Mouse (Mus musculus): Measurements from ENCODE around the gene Serpina3g. TPM values are rescaled to one million over a fixed set of nuclear protein-coding genes. Genes with fewer than 3 reads are reported as not detected.

Gene Serpina3g
- polyA plus RNA-seq, 1 experiment from 2014 or later, result 0.80 TPM

DNA sequence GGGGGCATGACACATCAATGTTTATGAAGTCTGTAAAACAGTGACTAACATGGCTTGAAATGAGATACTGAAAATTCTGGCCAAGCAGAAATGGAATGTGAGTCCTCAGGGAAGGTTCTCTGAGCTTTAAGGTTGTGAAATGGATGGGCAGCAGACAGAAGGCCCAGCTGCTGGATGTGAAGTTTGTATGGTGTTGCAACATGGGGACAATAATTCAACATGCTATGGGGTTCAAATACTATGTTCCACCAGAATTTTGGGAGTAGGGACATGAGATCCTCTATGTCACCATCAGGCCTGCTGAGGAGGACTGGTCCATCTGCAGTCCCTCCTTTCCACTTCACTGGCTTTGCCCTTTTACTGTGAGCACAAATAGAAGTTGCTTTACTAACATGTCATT, 7.3 kb downstream of the Serpina3g start:
- no peak overlapping the region for H3K9ac ChIP-seq
- no peak for ATAC-seq (replicated peaks)
- H3K4me1 ChIP-seq, result peaks cover 12% of the 10 kb centered on the region
- H3K4me2 ChIP-seq, result no peak overlapping the region
- no peak overlapping the region for H3K27ac ChIP-seq
- no peak overlapping the region for H3K4me3 ChIP-seq
- no peaks in the 10 kb centered on the region for H3K36me3 ChIP-seq (replicated peaks)
- H3K9me3 ChIP-seq, result no peaks in the 10 kb centered on the region
- H3K27me3 ChIP-seq (replicated peaks), result no peaks in the 10 kb centered on the region

DNA sequence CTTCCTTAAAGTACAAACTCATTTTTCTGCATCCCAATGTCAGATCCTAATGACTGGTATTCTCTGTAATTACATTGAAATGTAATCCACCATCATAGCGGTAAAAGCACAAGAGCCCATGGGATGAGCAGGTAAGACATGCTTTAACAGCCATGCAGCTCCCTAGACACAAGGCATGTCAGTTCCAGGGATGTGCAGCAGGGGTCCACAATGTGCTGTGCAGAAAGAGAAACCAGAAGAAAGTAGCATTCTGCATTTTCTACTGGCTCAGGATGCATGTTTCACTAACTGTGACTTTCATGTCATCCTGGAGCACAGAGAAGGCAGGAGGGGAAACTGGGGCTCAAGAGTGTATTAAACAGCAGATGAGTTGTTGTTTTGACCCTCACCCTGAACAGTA, 9.0 kb downstream of the Serpina3g start:
- Histone ChIP-seq H3K36me3 (replicated peaks) (no peaks in the 10 kb centered on the region), H3K4me2 (no peak overlapping the region), H3K9me3 (no peaks in the 10 kb centered on the region), H3K27ac (no peak overlapping the region), H3K9ac (no peak overlapping the region), H3K27me3 (replicated peaks) (no peaks in the 10 kb centered on the region), H3K4me1 (peaks cover 12% of the 10 kb centered on the region), H3K4me3 (no peak overlapping the region)
- 0 out of 2 replicates have a peak, but pooled peaks have one; percentile 48 for ATAC-seq (replicated peaks)
- 66% methylated on average over 1 of the region's 1 CpGs for WGBS

DNA sequence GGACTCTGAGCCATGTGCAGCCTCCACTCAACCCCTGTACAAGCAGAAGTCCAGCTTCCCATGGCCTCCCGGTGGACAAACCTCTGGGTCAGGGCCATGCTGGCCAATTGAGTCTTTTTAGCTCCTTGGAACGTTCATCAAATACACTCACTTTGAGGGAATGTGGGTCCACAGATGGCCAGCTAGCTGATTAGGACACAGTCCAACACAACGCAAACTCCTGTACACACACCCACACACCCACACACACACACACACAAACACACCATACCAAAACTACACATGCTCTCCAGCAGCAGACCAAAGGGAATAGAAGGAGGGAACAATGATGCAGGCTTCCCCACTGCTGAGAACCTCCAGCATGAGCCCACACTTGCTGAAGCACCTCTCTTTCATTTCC, 9.6 kb downstream of the Serpina3g start:
- H3K9me3 ChIP-seq, result no peaks in the 10 kb centered on the region
- H3K9ac ChIP-seq, result no peak overlapping the region
- H3K4me1 ChIP-seq, result peaks cover 12% of the 10 kb centered on the region
- no peak overlapping the region for H3K27ac ChIP-seq
- H3K4me2 ChIP-seq, result no peak overlapping the region
- 86% methylated on average over 3 of the region's 3 CpGs for WGBS
- no peaks in the 10 kb centered on the region for H3K27me3 ChIP-seq (replicated peaks)
- H3K4me3 ChIP-seq, result no peak overlapping the region
- no peaks in the 10 kb centered on the region for H3K36me3 ChIP-seq (replicated peaks)
- ATAC-seq (replicated peaks), result no peak

DNA sequence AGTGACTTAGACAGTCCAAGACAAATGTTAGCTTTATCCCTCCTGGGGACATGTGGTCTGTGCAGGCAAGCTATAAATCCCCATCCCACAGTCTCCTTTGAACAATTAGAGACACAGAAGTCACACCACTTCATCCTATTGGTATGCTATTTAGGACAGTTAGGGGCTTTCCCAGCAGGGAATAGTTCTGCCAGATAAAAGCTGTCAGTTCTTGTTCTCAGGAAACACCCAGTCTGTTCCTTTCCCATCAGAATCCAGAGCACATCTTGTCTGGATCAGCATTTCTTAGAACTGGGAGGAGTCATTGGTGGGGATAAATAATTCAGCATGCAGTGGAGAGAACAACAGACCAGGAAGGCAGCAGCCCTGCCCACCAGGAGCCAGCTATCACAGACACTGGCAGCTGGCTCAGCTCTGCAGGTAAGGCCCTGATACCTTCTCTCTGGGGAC, 11.5 kb downstream of the Serpina3g start:
- Histone ChIP-seq H3K9me3 (no peaks in the 10 kb centered on the region), H3K4me3 (no peak overlapping the region), H3K27me3 (replicated peaks) (no peaks in the 10 kb centered on the region), H3K4me2 (no peak overlapping the region), H3K9ac (no peak overlapping the region), H3K36me3 (replicated peaks) (no peaks in the 10 kb centered on the region), H3K4me1 (peaks cover 12% of the 10 kb centered on the region), H3K27ac (peak overlapping the region; percentile 29)
- ATAC-seq (replicated peaks), result peak; percentile 83

DNA sequence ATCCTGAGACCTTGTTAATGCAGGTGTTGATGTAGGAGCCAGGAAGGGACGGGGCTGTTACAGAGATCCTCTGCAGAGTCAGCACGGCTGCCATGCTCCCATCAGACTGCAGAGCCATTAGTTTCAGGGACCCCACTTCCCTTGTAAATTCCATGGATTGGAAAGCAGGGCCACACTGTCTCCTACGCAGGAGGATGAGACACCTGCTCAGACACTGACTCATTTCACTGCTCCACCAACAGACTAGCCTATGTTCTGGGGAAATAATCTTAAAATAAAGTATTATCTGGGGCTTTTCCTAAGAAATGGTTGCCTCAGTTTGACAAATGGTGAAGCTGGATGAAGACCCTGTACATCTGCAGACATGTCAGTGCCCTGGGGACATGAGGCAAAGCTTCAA, 12.2 kb downstream of the Serpina3g start:
- WGBS, result 72% methylated on average over 3 of the region's 3 CpGs
- Histone ChIP-seq H3K4me1 (peaks cover 12% of the 10 kb centered on the region), H3K4me3 (no peak overlapping the region), H3K9ac (no peak overlapping the region), H3K9me3 (no peaks in the 10 kb centered on the region), H3K27ac (peak overlapping the region; percentile 12; the same call in 1 of the 2 replicates), H3K4me2 (no peak overlapping the region), H3K27me3 (replicated peaks) (no peaks in the 10 kb centered on the region), H3K36me3 (replicated peaks) (no peaks in the 10 kb centered on the region)
- ATAC-seq (replicated peaks), result peak; percentile 31; the same call in 1 of the 2 replicates

DNA sequence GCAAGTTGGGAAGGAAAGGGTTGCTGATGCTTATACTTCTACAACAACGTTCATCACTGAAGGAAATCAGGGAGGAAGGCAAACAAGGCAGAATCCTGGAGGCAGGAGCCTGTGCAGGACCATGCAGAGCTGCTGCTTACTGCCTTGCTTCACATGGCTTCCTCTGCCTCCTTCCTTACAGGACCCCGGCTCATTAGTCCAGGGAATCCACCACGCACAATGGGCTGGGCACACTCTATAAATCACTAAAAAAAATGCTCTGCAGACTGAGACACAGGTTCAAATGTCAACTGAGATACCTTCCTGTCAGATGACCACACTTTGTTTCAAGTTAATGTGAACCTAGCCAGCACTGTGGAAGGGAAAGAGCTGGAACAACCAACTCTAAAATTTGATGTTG, 25.0 kb downstream of the Serpina3g start:
- Histone ChIP-seq H3K4me3 (no peak overlapping the region), H3K27me3 (replicated peaks) (no peaks in the 10 kb centered on the region), H3K4me1 (no peaks in the 10 kb centered on the region), H3K27ac (no peak overlapping the region), H3K36me3 (replicated peaks) (no peaks in the 10 kb centered on the region), H3K4me2 (no peak overlapping the region), H3K9me3 (no peaks in the 10 kb centered on the region), H3K9ac (no peak overlapping the region)
- no peak for ATAC-seq (replicated peaks)
- WGBS, result 73% methylated on average over 3 of the region's 3 CpGs

DNA sequence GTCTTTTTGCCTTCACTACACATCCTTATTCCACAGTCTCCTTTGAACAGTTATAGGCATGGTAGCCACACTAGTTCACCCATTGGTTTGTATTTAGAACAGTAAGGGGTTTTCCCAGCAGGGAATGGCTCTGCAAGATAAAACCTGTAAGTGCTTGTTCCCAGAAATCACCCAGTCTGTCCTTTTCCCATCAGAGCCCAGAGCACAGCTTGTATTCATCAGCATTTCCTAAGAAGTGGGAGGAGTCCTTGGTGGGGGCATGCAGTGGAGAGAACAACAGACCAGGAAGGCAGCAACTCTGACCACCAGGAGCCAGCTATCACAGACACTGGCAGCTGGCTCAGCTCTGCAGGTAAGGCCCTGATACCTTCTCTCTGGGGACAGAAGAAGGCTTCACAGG, 26.8 kb downstream of the Serpina3g start, which contains the start of gene Serpina3i:
TSS of gene Serpina3i (plus strand) at position 260 of the 400 bp plus-strand sequence.
- Histone ChIP-seq H3K4me3 (no peak within 1 kb of the TSS), H3K27me3 (replicated peaks) (no peaks in the 10 kb centered on the region), H3K27ac (no peak within 1 kb of the TSS), H3K9me3 (no peaks in the 10 kb centered on the region), H3K4me2 (no peak within 1 kb of the TSS), H3K9ac (no peak within 1 kb of the TSS), H3K4me1 (no peaks in the 10 kb centered on the region), H3K36me3 (replicated peaks) (no peaks in the 10 kb centered on the region)
- ATAC-seq (replicated peaks), result no peak

DNA sequence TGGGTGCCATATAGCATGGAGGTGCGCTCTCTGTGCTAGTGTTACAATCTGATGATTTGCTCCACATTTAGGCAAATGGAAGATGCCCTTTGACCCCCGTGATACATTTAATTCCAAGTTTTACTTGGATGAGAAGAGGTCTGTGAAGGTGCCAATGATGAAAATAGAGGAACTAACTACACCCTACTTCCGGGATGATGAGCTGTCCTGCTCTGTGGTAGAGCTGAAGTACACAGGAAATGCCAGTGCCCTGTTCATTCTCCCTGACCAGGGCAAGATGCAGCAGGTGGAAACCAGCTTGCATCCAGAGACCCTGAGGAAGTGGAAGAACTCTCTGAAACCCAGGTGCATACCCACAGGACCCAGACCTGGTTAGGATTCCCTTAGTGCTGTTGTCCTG, 30.3 kb downstream of the Serpina3g start:
- WGBS, result 82% methylated on average over 3 of the region's 3 CpGs

DNA sequence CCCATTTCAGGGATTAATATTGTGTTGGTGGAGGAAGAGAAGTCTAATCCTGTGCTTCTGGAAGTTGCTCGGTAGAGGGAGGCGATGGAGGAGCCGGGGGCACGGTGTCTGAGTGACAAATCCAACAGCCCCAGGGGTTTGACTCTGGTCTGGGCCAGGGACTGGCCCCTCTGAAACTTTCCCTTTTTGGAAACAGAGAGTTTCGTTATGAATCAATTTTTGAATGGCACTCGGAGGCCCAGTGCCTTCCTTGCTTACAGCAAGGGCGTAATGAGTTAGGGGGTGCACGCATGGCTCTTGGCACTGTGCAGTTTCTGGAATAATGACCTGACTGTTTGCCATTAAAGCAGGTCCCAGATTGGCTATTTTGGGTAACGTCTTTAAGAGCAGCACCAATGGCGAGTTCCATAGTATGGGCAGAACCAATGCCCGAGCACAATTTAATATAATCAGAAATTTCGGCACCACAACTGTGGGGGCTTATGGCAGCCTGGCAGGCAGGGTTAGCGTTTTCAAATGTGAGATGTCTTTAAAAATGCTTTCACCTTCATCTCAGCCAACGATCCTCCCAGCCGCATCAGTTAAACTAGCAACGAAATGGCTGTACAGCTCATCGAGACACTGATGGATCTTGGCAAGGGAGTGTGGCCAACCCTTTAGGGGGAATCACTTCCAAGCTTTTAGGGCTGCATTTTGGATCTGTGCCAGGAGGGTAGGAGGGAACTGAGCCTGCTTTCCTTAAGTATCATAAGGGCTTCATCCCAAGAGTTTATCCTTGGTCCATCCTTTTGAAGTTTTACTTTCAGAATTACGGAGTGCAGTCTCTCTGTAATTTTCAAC, 42.4 kb downstream of the Serpina3g start:
- ATAC-seq (replicated peaks), result peak; percentile 48; the same call in 1 of the 2 replicates
- H3K27me3 ChIP-seq (replicated peaks), result no peaks in the 10 kb centered on the region
- no peak overlapping the region for H3K4me2 ChIP-seq
- 74% methylated on average over 18 of the region's 18 CpGs for WGBS
- no peak overlapping the region for H3K9ac ChIP-seq
- no peaks in the 10 kb centered on the region for H3K36me3 ChIP-seq (replicated peaks)
- H3K27ac ChIP-seq, result no peak overlapping the region
- H3K4me1 ChIP-seq, result 0 out of 2 replicates have a peak, but pooled peaks cover 4% of the 10 kb centered on the region
- no peaks in the 10 kb centered on the region; the same call in 1 of the 2 replicates for H3K9me3 ChIP-seq
- H3K4me3 ChIP-seq, result no peak overlapping the region

More for the DNA sequence above, 30.3 kb downstream of the Serpina3g start:
- Histone ChIP-seq H3K36me3 (replicated peaks) (no peaks in the 10 kb centered on the region), H3K4me3 (no peak overlapping the region), H3K9ac (no peak overlapping the region), H3K27ac (no peak overlapping the region), H3K4me2 (no peak overlapping the region), H3K27me3 (replicated peaks) (no peaks in the 10 kb centered on the region), H3K4me1 (no peaks in the 10 kb centered on the region), H3K9me3 (no peaks in the 10 kb centered on the region)
- ATAC-seq (replicated peaks), result no peak

DNA sequence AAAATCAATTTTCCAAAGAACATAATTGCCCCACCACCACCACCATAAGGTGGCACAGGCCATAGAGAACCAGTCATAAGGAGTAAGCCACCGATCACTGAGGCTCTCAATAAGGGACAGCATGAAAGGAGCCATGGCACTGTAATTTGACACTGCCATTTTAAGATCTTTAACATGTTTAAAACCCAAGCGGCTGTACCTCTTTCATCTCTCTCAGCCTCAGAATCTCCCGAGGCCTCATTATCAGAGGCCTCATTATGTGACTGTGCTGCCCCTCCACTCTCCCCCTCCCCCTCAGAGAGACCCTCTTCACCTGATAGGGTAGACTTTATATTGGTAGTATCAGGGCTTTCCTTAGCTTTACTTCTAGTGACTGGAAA, 43.0 kb downstream of the Serpina3g start:
- H3K9ac ChIP-seq, result no peak overlapping the region
- no peak overlapping the region for H3K4me2 ChIP-seq
- 0 out of 2 replicates have a peak, but pooled peaks cover 4% of the 10 kb centered on the region for H3K4me1 ChIP-seq
- no peaks in the 10 kb centered on the region; the same call in 1 of the 2 replicates for H3K9me3 ChIP-seq
- no peak overlapping the region for H3K27ac ChIP-seq
- 9% methylated on average over 3 of the region's 3 CpGs for WGBS
- no peaks in the 10 kb centered on the region for H3K36me3 ChIP-seq (replicated peaks)
- no peaks in the 10 kb centered on the region for H3K27me3 ChIP-seq (replicated peaks)
- ATAC-seq (replicated peaks), result peak; percentile 75; the same call in 1 of the 2 replicates
- no peak overlapping the region for H3K4me3 ChIP-seq

DNA sequence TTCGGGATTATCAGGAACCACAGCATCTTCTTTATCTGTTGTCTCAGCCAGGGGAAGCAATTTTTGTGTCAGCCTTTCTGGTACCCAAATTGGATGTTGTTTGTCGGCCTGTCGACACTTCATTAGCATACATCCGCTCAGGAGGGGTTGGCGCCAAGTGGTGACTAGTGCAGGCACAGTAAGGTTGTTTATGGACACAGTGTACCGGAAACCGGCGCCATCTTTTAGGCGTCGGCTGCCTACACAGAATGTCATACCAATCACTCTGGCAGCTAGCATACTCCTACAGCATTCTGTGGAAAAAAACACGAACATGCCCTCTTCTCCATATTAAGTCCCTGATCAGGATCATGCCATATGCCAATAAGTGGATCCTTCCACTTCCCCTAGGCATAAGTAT, 47.3 kb downstream of the Serpina3g start:
- no peaks in the 10 kb centered on the region for H3K36me3 ChIP-seq (replicated peaks)
- H3K9ac ChIP-seq, result no peak overlapping the region
- 0 out of 2 replicates have a peak, but pooled peaks cover 4% of the 10 kb centered on the region for H3K4me1 ChIP-seq
- no peak for ATAC-seq (replicated peaks)
- no peak overlapping the region for H3K4me2 ChIP-seq
- 93% methylated on average over 11 of the region's 11 CpGs for WGBS
- H3K27me3 ChIP-seq (replicated peaks), result no peaks in the 10 kb centered on the region
- no peaks in the 10 kb centered on the region; the same call in 1 of the 2 replicates for H3K9me3 ChIP-seq
- no peak overlapping the region for H3K4me3 ChIP-seq
- no peak overlapping the region for H3K27ac ChIP-seq

DNA sequence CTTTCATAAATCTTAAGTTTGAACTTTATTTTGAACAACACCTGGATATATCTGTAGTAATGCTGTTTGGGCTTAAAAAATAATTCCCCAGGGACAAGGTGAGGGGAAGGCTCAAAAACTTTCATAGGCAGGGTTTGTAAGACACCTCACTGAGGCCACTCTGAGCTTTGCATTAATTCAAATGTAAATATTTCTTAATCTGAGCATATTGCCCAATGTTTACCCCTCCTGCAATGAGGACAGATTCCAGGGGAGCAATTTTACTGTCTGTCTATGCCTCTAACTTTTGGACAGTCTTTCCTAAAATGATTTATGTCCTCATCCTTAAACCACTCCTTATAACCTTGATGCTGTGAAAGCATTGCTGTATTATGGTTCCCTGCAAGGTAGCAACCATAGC, 52.3 kb downstream of the Serpina3g start:
- no peak overlapping the region for H3K4me3 ChIP-seq
- H3K9ac ChIP-seq, result no peak overlapping the region
- no peaks in the 10 kb centered on the region for H3K4me1 ChIP-seq
- no peaks in the 10 kb centered on the region for H3K36me3 ChIP-seq (replicated peaks)
- no peaks in the 10 kb centered on the region for H3K27me3 ChIP-seq (replicated peaks)
- H3K4me2 ChIP-seq, result no peak overlapping the region
- ATAC-seq (replicated peaks), result no peak
- no peaks in the 10 kb centered on the region for H3K9me3 ChIP-seq
- no peak overlapping the region for H3K27ac ChIP-seq

DNA sequence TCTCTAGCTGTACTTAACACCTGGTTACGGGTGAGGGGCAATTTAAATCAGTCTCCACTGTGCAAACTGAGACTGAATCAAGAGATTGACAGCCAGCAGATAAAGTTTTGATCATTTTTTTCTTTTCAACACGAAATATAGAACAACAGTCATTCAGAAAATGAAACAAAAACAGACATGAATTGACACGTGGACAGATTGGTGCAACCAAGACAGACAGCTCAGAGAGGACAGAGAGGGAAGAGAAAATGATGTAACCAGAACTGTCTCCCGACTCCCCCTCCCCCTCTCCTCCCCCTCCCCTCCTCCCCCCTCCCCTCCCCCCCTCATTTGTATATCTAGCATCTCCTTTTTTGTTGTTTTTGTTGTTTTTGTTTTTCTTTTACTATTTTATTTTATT, 53.8 kb downstream of the Serpina3g start:
- H3K9me3 ChIP-seq, result no peaks in the 10 kb centered on the region
- no peak overlapping the region for H3K27ac ChIP-seq
- no peaks in the 10 kb centered on the region for H3K36me3 ChIP-seq (replicated peaks)
- H3K4me3 ChIP-seq, result no peak overlapping the region
- no peaks in the 10 kb centered on the region for H3K4me1 ChIP-seq
- no peaks in the 10 kb centered on the region for H3K27me3 ChIP-seq (replicated peaks)
- no peak for ATAC-seq (replicated peaks)
- H3K9ac ChIP-seq, result no peak overlapping the region
- WGBS, result 49% methylated on average over 4 of the region's 4 CpGs
- no peak overlapping the region for H3K4me2 ChIP-seq

Data from midbrain, embryonic 15.5 days (tissue).